Mouse (Mus musculus): ENCODE measurements around the gene Spsb4. TPM values are rescaled to one million over a fixed set of nuclear protein-coding genes. Genes with fewer than 3 reads are reported as not detected.

Spsb4 gene
- polyA plus RNA-seq, 2 experiments from 2014 or later = not detected

- no peak for ATAC-seq
These were observed 4.9 kb downstream of the Spsb4 start for GRCm38 (mm10) chr9:97013698-97014097.

DNA sequence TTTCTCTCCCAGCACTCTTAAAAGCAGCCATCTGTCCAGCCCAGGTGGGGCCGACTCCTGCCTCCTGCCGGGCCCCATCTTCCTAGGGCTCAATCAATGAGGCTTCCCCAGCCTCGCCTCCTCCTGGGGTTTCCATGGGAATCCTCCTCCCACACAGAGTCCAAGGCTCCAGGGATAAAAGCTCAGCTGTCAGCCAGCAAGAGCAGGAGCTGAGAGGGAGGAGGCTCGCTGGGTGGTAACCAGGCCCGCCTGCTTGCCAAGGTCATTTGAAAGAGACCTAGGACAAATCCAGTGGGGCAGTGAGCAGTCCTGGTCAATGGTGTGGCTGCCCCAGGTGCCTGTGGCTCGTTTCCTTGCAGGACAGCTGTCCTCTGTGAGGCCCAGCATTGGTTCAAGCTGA, 5.5 kb downstream of the Spsb4 start:
- ATAC-seq = no peak

DNA sequence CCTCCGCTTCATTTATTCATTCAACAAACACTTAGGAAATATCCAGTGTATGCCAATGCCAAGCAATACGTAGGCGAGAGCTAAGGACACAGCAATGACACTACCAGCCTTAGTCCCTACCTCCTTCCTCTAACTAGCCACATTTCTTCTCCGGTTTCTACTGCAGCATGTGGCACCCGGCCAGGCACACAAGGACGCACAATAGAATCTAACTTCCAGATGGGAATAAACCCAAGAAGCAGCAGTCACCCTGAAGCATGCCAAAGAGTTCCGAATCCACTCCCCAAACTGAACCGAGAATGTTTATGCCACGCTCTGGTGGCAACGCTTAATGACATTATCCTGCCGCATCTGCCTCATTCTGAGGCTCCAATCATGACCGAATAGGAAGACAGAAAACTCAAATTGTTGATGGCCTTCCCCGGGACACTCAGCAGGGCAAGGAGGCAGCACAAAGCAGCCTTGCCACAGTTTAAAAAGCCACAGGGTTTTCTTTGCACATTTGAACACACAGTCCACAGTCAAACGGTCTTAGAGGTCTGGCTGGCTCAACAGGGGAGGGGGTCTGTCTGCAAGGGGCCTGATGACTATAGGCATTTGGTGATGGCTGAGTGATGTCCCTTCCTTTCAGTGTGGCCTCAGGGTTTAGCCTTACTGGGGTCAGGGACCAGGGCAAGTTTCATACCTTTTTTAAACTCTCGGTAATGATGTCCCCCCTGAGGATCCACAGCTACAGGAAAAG, 7.0 kb downstream of the Spsb4 start:
- no peak for ATAC-seq

- no peak for ATAC-seq
These were observed 8.2 kb downstream of the Spsb4 start for GRCm38 (mm10) chr9:97010447-97010846.

DNA sequence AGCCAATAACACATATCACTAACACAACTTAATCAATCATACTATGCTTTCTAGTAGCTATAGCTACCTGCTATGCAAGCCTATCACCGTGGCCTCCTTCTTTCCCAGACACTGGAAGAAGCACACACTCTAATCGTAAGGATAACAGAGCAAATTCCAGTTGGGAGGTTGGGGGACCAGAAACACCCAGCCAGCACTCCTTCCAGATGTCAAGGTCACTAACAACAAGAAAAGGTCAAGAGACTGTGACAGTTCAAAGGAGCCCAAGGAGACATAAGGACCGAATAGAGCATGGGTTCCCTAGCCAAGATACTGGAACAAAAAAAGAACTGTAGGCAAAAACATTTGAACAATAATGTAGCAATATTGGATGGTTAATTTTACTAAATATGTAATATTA, 13.9 kb downstream of the Spsb4 start:
- ATAC-seq = no peak

- no peak for ATAC-seq
These were observed 15.5 kb downstream of the Spsb4 start for GRCm38 (mm10) chr9:97003173-97003572.

DNA sequence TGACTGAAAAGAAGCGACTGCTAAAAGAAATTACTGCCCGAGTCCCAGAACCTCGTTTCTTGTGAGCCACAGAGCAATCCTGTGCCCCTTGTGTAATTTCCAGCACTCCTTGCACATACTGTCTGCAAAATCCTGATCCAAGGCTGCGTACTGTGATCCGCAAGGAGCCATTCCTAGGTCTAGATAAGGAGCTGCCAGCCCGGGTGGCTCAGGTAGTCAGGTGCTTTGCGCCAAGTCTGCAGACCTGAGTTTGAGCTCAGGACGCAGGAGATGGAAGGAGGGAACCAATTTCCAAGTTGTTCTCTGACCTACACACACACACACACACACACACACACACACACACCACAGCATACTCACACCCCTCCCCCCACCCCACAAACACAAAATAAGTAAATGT, 16.0 kb downstream of the Spsb4 start:
- ATAC-seq = no peak

GRCm38 (mm10) chr9:97002025-97002424, 16.6 kb downstream of the Spsb4 start:
- no peak for ATAC-seq

GRCm38 (mm10) chr9:97001458-97001857, 17.2 kb downstream of the Spsb4 start:
- no peak for ATAC-seq

- no peak for ATAC-seq
These were observed 22.9 kb downstream of the Spsb4 start for GRCm38 (mm10) chr9:96995717-96996116.

- no peak for ATAC-seq
These were observed 23.9 kb downstream of the Spsb4 start for GRCm38 (mm10) chr9:96994733-96995132.

DNA sequence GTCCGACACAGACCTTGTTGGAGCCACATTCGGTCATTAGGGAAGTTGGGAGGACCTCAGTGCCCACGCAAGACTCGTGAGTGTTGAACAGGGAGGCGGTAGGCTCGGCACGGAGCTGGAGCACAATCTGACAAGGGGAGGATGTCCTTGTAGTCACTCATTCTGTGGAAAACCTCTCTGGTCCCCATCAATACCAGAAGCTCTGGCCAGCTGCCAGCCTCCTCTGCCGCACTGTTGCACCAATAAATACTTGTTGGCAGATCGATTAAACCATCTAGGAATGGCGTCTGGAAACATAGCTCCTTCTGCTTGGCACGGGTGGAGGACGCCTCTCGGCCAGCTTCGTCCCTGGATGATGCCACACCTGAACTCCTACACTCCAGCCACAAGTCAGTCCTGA, 27.5 kb downstream of the Spsb4 start:
- no peak for ATAC-seq

GRCm38 (mm10) chr9:96989389-96989990, 29.2 kb downstream of the Spsb4 start:
- no peak for ATAC-seq

GRCm38 (mm10) chr9:96986797-96987473, 31.7 kb downstream of the Spsb4 start:
- ATAC-seq = no peak

- ATAC-seq = no peak
These were observed 34.6 kb downstream of the Spsb4 start for GRCm38 (mm10) chr9:96984034-96984433.

GRCm38 (mm10) chr9:96982940-96983339, 35.7 kb downstream of the Spsb4 start:
- ATAC-seq = no peak

DNA sequence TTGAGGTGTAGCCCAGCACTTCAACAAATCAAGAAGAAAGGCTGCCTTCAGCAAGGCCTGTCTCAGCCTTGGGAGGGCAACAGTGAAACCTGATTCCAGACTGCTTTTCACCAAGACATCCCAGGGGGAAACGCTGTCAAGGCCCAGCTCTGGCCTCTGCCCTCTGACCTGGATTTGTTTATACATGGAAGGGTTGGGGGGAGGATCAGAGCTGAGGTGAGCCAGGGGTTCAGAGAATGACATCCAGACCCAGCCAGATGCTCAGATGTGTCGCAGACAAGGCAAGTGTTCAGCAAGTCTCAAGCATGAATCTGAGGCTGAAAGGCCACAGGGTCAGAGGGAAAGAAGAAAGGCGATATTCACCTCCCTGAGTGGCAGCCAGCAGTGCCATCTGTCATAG, 36.3 kb downstream of the Spsb4 start:
- ATAC-seq = no peak

GRCm38 (mm10) chr9:96981836-96982235, 36.8 kb downstream of the Spsb4 start:
- ATAC-seq = no peak

DNA sequence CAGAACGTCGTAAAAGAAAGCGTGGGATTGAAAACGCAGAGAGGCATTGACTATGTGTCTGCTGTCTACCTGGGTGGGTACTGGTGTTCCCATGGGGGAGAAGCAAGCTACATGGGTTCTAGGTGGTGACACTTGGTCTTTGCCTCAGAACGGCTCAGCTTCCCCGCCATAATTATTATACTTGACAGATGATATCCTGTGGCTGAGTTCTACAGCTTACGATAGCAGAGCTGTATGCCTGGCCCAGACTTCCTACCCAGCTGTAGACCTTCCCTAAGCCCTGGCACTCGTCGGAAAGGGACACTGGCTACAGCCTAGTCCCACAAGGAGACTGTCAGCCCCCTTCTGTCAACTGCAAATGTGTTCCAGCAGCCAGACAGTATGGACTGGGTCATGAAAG, 37.5 kb downstream of the Spsb4 start:
- no peak for ATAC-seq

- no peak for ATAC-seq
These were observed 38.3 kb downstream of the Spsb4 start for GRCm38 (mm10) chr9:96980037-96980997.

- ATAC-seq = no peak
These were observed 39.1 kb downstream of the Spsb4 start for GRCm38 (mm10) chr9:96979417-96980030.

GRCm38 (mm10) chr9:96978147-96978782, 40.4 kb downstream of the Spsb4 start:
- ATAC-seq = no peak

All from CD4-positive, CD25-positive, alpha-beta regulatory T cell, adult 4 months (primary cell).